Mouse (Mus musculus) bone marrow macrophage, adult 2 months (primary cell): ENCODE measurements around the gene Olfr1412. TPM values are rescaled to one million over a fixed set of nuclear protein-coding genes. Genes with fewer than 3 reads are reported as not detected.

Experiments used
- H3K27ac ChIP-seq: 2 replicates; pipeline ENCODE4 v1.5.1; 2012; ENCODE audit warnings: low read depth, low read length; ENCODE audit not compliant: insufficient read depth
- H3K4me1 ChIP-seq: 2 replicates; pipeline ENCODE4 v1.6.1; 2012; ENCODE audit warnings: low read length; ENCODE audit not compliant: control insufficient read depth, insufficient read depth
- H3K4me3 ChIP-seq: 2 replicates; pipeline ENCODE4 v1.5.1; 2012; ENCODE audit warnings: mild to moderate bottlenecking, low read length, moderate library complexity; ENCODE audit not compliant: insufficient read depth
- CTCF ChIP-seq: IDR thresholded peaks from 2 replicates; pipeline ENCODE4 v1.5.1; 2012; ENCODE audit warnings: low read depth, mild to moderate bottlenecking, low read length, moderate library complexity
- POLR2A ChIP-seq: IDR thresholded peaks from 2 replicates; pipeline ENCODE4 v1.6.1; 2012; ENCODE audit warnings: mild to moderate bottlenecking, low read depth, low read length, borderline replicate concordance
- polyA plus RNA-seq: library from polyadenylated mRNA; stranded (reverse); fragments of >200 nt; gene quantifications from 2 replicates; pipeline ENCODE4 v1.2.4, GENCODE M21; 2012; ENCODE audit not compliant: missing spikeins, insufficient read depth, insufficient read length

Gene Olfr1412
- polyA plus RNA-seq, 1 experiment: not detected

GRCm38 (mm10) chr1:92613175-92613574 is 27.6 kb downstream of the Olfr1412 start:
- Histone ChIP-seq H3K4me1 (no peaks in the 10 kb centered on the region), H3K4me3 (no peak overlapping the region), H3K27ac (no peak overlapping the region)
- TF ChIP-seq CTCF (no peak), POLR2A (no peak)

GRCm38 (mm10) chr1:92614516-92614915 is 28.9 kb downstream of the Olfr1412 start:
- no peaks in the 10 kb centered on the region for H3K4me1 ChIP-seq
- TF ChIP-seq POLR2A (no peak), CTCF (no peak)
- no peak overlapping the region for H3K27ac ChIP-seq
- no peak overlapping the region for H3K4me3 ChIP-seq

- TF ChIP-seq POLR2A (no peak), CTCF (no peak)
- H3K4me1 ChIP-seq: no peaks in the 10 kb centered on the region
- H3K27ac ChIP-seq: no peak overlapping the region
- H3K4me3 ChIP-seq: no peak overlapping the region
Measured at GRCm38 (mm10) chr1:92616046-92616445, 30.5 kb downstream of the Olfr1412 start.

GRCm38 (mm10) chr1:92617488-92617887 is 31.9 kb downstream of the Olfr1412 start, which contains the start of gene Olfr12:
Gene Olfr12 (plus strand): TSS chr1:92617788.
- TF ChIP-seq POLR2A (no peak), CTCF (no peak)
- Histone ChIP-seq H3K27ac (no peak within 1 kb of the TSS), H3K4me1 (no peaks in the 10 kb centered on the region), H3K4me3 (no peak within 1 kb of the TSS)

- H3K4me3 ChIP-seq: no peak overlapping the region
- H3K27ac ChIP-seq: no peak overlapping the region
- H3K4me1 ChIP-seq: no peaks in the 10 kb centered on the region
- TF ChIP-seq POLR2A: no peak
- TF ChIP-seq CTCF: no peak
Measured at GRCm38 (mm10) chr1:92618360-92618759, 32.8 kb downstream of the Olfr1412 start.

GRCm38 (mm10) chr1:92628227-92628626 is 42.6 kb downstream of the Olfr1412 start:
- Histone ChIP-seq H3K27ac (no peak overlapping the region), H3K4me3 (no peak overlapping the region), H3K4me1 (no peaks in the 10 kb centered on the region)
- no peak for TF ChIP-seq CTCF
- TF ChIP-seq POLR2A: no peak

GRCm38 (mm10) chr1:92632196-92632595 is 46.6 kb downstream of the Olfr1412 start:
- H3K27ac ChIP-seq: no peak overlapping the region
- H3K4me1 ChIP-seq: no peaks in the 10 kb centered on the region
- TF ChIP-seq CTCF (no peak), POLR2A (no peak)
- H3K4me3 ChIP-seq: no peak overlapping the region

- Histone ChIP-seq H3K4me1 (no peaks in the 10 kb centered on the region), H3K4me3 (no peak overlapping the region), H3K27ac (no peak overlapping the region)
- TF ChIP-seq CTCF (no peak), POLR2A (no peak)
Measured at GRCm38 (mm10) chr1:92632948-92633347, 47.4 kb downstream of the Olfr1412 start.

GRCm38 (mm10) chr1:92633726-92634125 is 48.1 kb downstream of the Olfr1412 start:
- H3K4me3 ChIP-seq: no peak overlapping the region
- H3K27ac ChIP-seq: no peak overlapping the region
- TF ChIP-seq CTCF: no peak
- no peak for TF ChIP-seq POLR2A
- no peaks in the 10 kb centered on the region for H3K4me1 ChIP-seq

- TF ChIP-seq POLR2A (no peak), CTCF (no peak)
- Histone ChIP-seq H3K4me3 (no peak overlapping the region), H3K4me1 (peaks cover 5% of the 10 kb centered on the region), H3K27ac (no peak overlapping the region)
Measured at GRCm38 (mm10) chr1:92634569-92634968, 49.0 kb downstream of the Olfr1412 start.
